Mouse (Mus musculus): ENCODE results near the gene Ccnjl. TPM values are rescaled to one million over a fixed set of nuclear protein-coding genes. Genes with fewer than 3 reads are reported as not detected.

Ccnjl gene
- polyA plus RNA-seq, 1 experiment from 2014 or later = 22.6 TPM

DNA sequence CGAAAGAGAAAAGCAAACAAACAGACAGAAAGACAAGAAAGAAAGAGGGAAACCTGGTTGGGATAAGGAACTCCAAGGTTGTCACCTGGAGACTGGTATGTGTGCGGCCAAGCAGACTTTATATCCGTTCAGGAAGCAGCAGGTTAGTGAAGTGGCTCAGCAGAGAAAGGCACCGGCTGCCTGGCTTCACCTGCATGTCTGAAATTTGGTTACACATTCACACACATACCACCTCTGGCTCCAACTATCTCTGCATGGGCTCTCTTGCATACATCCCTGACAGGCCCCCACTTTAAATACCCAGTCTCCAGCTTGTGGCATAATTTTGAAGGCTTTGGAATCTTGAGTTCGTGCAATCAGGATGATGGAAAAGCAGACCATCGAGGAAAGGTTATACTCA is 77.3 kb downstream of the Ccnjl start:
- 84% methylated on average over 6 of the region's 6 CpGs for WGBS
- no peaks in the 10 kb centered on the region for H3K4me1 ChIP-seq (replicated peaks)
- no peak overlapping the region for H3K4me2 ChIP-seq
- H3K4me3 ChIP-seq (replicated peaks) = no peak overlapping the region
- ATAC-seq (ENCODE audit: insufficient number of reproducible peaks, insufficient read depth, low FRiP score, low TSS enrichment, low read depth) = no peak
- H3K27ac ChIP-seq = no peak overlapping the region
- no peak overlapping the region for H3K9ac ChIP-seq (replicated peaks)
- no peaks in the 10 kb centered on the region for H3K27me3 ChIP-seq
- H3K9me3 ChIP-seq = no peaks in the 10 kb centered on the region
- H3K36me3 ChIP-seq = no peaks in the 10 kb centered on the region

DNA sequence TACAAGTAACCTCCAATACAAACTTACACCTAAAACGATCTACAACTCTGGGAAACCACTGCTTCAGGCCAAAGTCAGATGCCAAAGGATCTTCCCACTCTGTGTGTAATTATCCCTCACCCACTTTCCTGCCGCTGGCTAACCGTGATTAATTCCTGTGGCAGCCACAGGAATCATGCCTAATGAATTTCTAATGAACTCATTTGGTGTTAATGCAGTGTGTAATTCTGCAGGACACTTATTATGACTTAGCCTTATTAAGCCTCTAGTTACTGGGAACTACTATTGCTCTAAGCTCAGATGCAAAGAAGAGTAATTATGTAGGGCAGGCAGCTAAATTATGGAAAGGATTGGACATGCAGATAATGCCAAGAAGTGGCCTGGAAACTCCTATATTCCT is 79.9 kb downstream of the Ccnjl start:
- Histone ChIP-seq H3K4me2 (no peak overlapping the region), H3K9ac (replicated peaks) (no peak overlapping the region), H3K9me3 (no peaks in the 10 kb centered on the region), H3K36me3 (no peaks in the 10 kb centered on the region), H3K27me3 (no peaks in the 10 kb centered on the region), H3K27ac (no peak overlapping the region), H3K4me3 (replicated peaks) (no peak overlapping the region), H3K4me1 (replicated peaks) (no peaks in the 10 kb centered on the region)
- 43% methylated on average over 3 of the region's 3 CpGs for WGBS
- no peak for ATAC-seq (ENCODE audit: insufficient number of reproducible peaks, insufficient read depth, low FRiP score, low TSS enrichment, low read depth)

GRCm38 (mm10) chr11:43610006-43610661 is 81.5 kb downstream of the Ccnjl start:
- 70% methylated on average over 10 of the region's 10 CpGs for whole genome bisulfite sequencing
- H3K9ac ChIP-seq (replicated peaks) = no peak overlapping the region
- ATAC-seq (ENCODE audit: insufficient number of reproducible peaks, insufficient read depth, low FRiP score, low TSS enrichment, low read depth) = no peak
- no peaks in the 10 kb centered on the region for H3K36me3 ChIP-seq
- H3K4me2 ChIP-seq = no peak overlapping the region
- H3K27ac ChIP-seq = no peak overlapping the region
- H3K4me1 ChIP-seq (replicated peaks) = no peaks in the 10 kb centered on the region
- no peaks in the 10 kb centered on the region for H3K27me3 ChIP-seq
- no peaks in the 10 kb centered on the region for H3K9me3 ChIP-seq
- H3K4me3 ChIP-seq (replicated peaks) = no peak overlapping the region

DNA sequence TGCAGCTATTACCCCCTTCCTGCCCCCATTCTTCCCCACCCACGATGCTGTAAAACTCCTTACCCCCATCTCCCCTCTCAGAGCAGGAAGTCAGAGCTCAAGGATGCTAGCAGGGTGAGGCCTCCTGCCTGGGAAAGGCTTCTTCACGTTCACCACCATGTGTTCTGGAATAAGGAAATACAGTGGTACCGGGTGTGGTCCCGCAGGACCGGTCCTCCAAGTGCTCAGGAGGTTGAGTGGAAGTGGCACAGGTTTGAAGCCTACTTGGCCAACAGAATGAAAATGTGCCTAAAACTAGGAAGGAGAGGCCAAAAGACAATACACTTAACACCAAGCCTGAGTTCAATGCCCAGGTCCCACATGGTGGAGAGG is 82.1 kb downstream of the Ccnjl start:
- no peaks in the 10 kb centered on the region for H3K4me1 ChIP-seq (replicated peaks)
- H3K27ac ChIP-seq = no peak overlapping the region
- H3K4me2 ChIP-seq = no peak overlapping the region
- H3K9ac ChIP-seq (replicated peaks) = no peak overlapping the region
- no peak for ATAC-seq (ENCODE audit: insufficient number of reproducible peaks, insufficient read depth, low FRiP score, low TSS enrichment, low read depth)
- no peaks in the 10 kb centered on the region for H3K9me3 ChIP-seq
- no peaks in the 10 kb centered on the region for H3K27me3 ChIP-seq
- no peaks in the 10 kb centered on the region for H3K36me3 ChIP-seq
- no peak overlapping the region for H3K4me3 ChIP-seq (replicated peaks)
- 69% methylated on average over 5 of the region's 5 CpGs for WGBS

DNA sequence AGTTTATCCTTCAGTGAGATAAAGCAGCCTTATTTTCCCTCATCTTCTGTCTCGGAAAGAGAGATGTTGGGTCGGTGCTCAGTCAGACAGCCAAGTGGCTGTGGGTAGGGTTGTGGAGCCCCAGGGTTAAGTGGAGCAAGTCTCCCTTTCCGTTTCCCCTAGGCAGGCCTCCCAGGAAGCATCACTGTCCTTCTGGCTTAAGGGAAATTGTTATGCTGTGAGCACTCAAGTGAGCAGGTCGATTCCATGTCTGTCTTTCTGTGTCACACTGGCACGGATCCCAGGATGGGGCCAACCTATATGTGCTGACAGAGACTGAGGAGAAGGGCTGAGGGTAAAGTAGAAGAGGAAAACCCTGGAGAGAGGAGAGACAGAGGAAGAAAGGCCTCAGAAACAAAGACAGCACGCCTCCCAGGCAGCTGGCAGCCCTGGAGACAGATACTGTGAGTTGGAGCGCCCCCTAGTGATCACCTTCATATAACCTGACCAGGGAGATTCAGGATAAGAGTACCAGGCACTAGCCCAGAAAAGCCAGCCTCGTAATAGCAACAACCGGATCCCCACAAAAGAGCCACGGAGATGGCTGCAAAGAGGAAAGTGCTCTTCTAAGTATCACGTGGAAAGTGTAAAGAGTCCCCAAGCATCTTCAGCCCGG is 84.4 kb downstream of the Ccnjl start:
- Histone ChIP-seq H3K9me3 (no peaks in the 10 kb centered on the region), H3K9ac (replicated peaks) (no peak overlapping the region; the same call in 1 of the 2 replicates), H3K4me1 (replicated peaks) (0 out of 2 replicates have a peak, but pooled peaks cover under 1% of the 10 kb centered on the region), H3K27me3 (no peaks in the 10 kb centered on the region), H3K4me2 (no peak overlapping the region), H3K27ac (peak overlapping the region; percentile 50; the same call in 1 of the 2 replicates), H3K36me3 (no peaks in the 10 kb centered on the region), H3K4me3 (replicated peaks) (no peak overlapping the region)
- 29% methylated on average over 12 of the region's 12 CpGs for WGBS
- ATAC-seq (ENCODE audit: insufficient number of reproducible peaks, insufficient read depth, low FRiP score, low TSS enrichment, low read depth) = peak; percentile 71

DNA sequence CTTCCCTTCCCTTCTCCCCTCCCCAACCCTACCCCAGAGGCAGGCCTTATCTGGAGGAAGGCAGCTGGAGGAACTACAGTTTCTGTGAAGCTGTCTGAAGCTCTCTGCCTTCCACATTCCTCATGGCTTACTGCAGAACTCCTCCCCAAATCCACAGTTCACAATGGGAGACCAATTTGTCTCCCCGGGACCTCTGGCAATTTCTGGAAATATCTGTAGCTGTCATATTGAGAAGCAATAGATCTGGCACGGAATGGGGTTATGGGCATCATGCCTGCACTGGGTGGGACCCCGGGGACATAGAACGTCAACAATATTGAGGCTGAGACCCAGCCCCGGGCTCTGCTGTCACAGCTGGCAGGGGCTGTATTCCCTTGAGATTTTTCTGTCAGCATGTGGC is 89.3 kb downstream of the Ccnjl start:
- H3K9me3 ChIP-seq = no peaks in the 10 kb centered on the region
- WGBS = 79% methylated on average over 5 of the region's 5 CpGs
- H3K4me3 ChIP-seq (replicated peaks) = no peak overlapping the region
- H3K27ac ChIP-seq = no peak overlapping the region
- no peaks in the 10 kb centered on the region for H3K36me3 ChIP-seq
- H3K9ac ChIP-seq (replicated peaks) = no peak overlapping the region
- H3K27me3 ChIP-seq = no peaks in the 10 kb centered on the region
- H3K4me2 ChIP-seq = no peak overlapping the region
- no peak for ATAC-seq (ENCODE audit: insufficient number of reproducible peaks, insufficient read depth, low FRiP score, low TSS enrichment, low read depth)
- peaks cover 5% of the 10 kb centered on the region; the same call in 1 of the 2 replicates for H3K4me1 ChIP-seq (replicated peaks)

GRCm38 (mm10) chr11:43618403-43618802 is 89.8 kb downstream of the Ccnjl start:
- Histone ChIP-seq H3K27ac (no peak overlapping the region), H3K4me3 (replicated peaks) (no peak overlapping the region), H3K27me3 (no peaks in the 10 kb centered on the region), H3K36me3 (no peaks in the 10 kb centered on the region), H3K4me1 (replicated peaks) (peaks cover 5% of the 10 kb centered on the region; the same call in 1 of the 2 replicates), H3K9ac (replicated peaks) (no peak overlapping the region), H3K9me3 (no peaks in the 10 kb centered on the region), H3K4me2 (no peak overlapping the region)
- ATAC-seq (ENCODE audit: insufficient number of reproducible peaks, insufficient read depth, low FRiP score, low TSS enrichment, low read depth) = 0 out of 2 replicates have a peak, but pooled peaks have one; percentile 28
- 69% methylated on average over 7 of the region's 7 CpGs for WGBS

GRCm38 (mm10) chr11:43621769-43622168 is 93.2 kb downstream of the Ccnjl start:
- Histone ChIP-seq H3K36me3 (no peaks in the 10 kb centered on the region), H3K4me3 (replicated peaks) (no peak overlapping the region), H3K27ac (no peak overlapping the region), H3K9ac (replicated peaks) (no peak overlapping the region), H3K4me2 (no peak overlapping the region), H3K9me3 (no peaks in the 10 kb centered on the region), H3K27me3 (no peaks in the 10 kb centered on the region), H3K4me1 (replicated peaks) (peaks cover 15% of the 10 kb centered on the region)
- no peak for ATAC-seq (ENCODE audit: insufficient number of reproducible peaks, insufficient read depth, low FRiP score, low TSS enrichment, low read depth)
- WGBS = 82% methylated on average over 5 of the region's 5 CpGs

- ATAC-seq (ENCODE audit: insufficient number of reproducible peaks, insufficient read depth, low FRiP score, low TSS enrichment, low read depth) = no peak
- Histone ChIP-seq H3K27ac (no peak overlapping the region), H3K4me3 (replicated peaks) (no peak overlapping the region), H3K36me3 (no peaks in the 10 kb centered on the region), H3K4me2 (no peak overlapping the region), H3K4me1 (replicated peaks) (peaks cover 15% of the 10 kb centered on the region), H3K27me3 (no peaks in the 10 kb centered on the region), H3K9ac (replicated peaks) (no peak overlapping the region), H3K9me3 (no peaks in the 10 kb centered on the region)
- 88% methylated on average over 1 of the region's 1 CpGs for WGBS
These were observed 95.8 kb downstream of the Ccnjl start for GRCm38 (mm10) chr11:43624341-43624740.

DNA sequence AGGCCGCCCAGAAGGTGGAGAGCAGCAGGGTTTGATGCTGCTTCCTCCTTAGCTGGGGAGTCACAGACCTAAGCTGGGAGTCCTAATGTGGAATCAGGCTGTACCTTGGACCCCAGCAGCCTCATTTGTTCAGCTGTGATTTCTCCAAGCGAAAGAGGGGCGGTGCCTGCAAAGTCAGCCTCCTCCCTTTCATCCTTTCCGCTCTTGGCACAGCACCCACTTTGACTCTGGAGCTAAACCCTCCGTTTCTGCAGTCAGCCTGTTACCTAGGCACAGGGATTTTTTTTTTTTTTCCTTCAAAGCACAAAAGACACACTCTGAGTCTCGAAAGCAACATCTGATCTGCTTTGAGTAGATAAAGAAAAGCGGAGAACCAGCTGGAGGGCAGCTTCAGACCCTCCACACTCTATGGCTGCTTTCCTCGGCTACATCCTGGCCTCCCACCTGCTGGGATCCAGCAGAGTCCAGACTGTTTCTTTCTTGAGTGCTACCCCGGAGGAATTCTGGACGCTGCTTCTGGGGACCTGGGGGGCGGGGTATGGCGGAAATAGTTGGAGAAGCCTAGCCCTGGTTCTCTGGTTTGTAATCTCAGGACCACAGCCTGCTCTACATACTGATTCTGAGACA is 97.8 kb downstream of the Ccnjl start:
- ATAC-seq (ENCODE audit: insufficient number of reproducible peaks, insufficient read depth, low FRiP score, low TSS enrichment, low read depth) = peak; percentile 53; the same call in 1 of the 2 replicates
- no peaks in the 10 kb centered on the region for H3K36me3 ChIP-seq
- H3K27me3 ChIP-seq = no peaks in the 10 kb centered on the region
- peak overlapping the region; percentile 12 for H3K4me3 ChIP-seq (replicated peaks)
- WGBS = 11% methylated on average over 12 of the region's 12 CpGs
- 0 out of 2 replicates have a peak overlapping the region, but pooled peaks have one; percentile 8 for H3K9ac ChIP-seq (replicated peaks)
- peak overlapping the region; percentile 64; the same call in 1 of the 2 replicates for H3K27ac ChIP-seq
- H3K9me3 ChIP-seq = no peaks in the 10 kb centered on the region
- peaks cover 15% of the 10 kb centered on the region for H3K4me1 ChIP-seq (replicated peaks)
- peak overlapping the region; percentile 51 for H3K4me2 ChIP-seq

GRCm38 (mm10) chr11:43626927-43627645 is 98.5 kb downstream of the Ccnjl start:
- no peaks in the 10 kb centered on the region for H3K9me3 ChIP-seq
- peak overlapping the region; percentile 64; the same call in 1 of the 2 replicates for H3K27ac ChIP-seq
- H3K4me2 ChIP-seq = peak overlapping the region; percentile 51
- 28% methylated on average over 18 of the region's 18 CpGs for WGBS
- peaks cover 15% of the 10 kb centered on the region for H3K4me1 ChIP-seq (replicated peaks)
- H3K9ac ChIP-seq (replicated peaks) = 0 out of 2 replicates have a peak overlapping the region, but pooled peaks have one; percentile 8
- ATAC-seq (ENCODE audit: insufficient number of reproducible peaks, insufficient read depth, low FRiP score, low TSS enrichment, low read depth) = no peak
- peak overlapping the region; percentile 12; the same call in 1 of the 2 replicates for H3K4me3 ChIP-seq (replicated peaks)
- H3K36me3 ChIP-seq = no peaks in the 10 kb centered on the region
- no peaks in the 10 kb centered on the region for H3K27me3 ChIP-seq
